Mouse (Mus musculus) forebrain, embryonic 12.5 days (tissue): ENCODE measurements around the gene Tenm1. TPM values are rescaled to one million over a fixed set of nuclear protein-coding genes. Genes with fewer than 3 reads are reported as not detected.

ENCODE experiments used
- ATAC-seq: fragments of 200-750 bp; cut with Nextera tagmentation; 2 replicates; pipeline ENCODE4 v1.8.0; 2017; ENCODE audit warnings: moderate TSS enrichment; ENCODE audit not compliant: low FRiP score
- H3K27ac ChIP-seq: fragments of 300-500 bp; sonication (generic); 2 replicates; pipeline ENCODE4 v1.5.1; 2016; ENCODE audit warnings: mild to moderate bottlenecking
- H3K27me3 ChIP-seq: fragments of 300-500 bp; sonication (generic); 2 replicates; pipeline ENCODE4 v1.6.1; 2016; ENCODE audit warnings: mild to moderate bottlenecking
- H3K36me3 ChIP-seq: fragments of 300-500 bp; sonication (generic); replicated peaks from 2 replicates; pipeline ENCODE4 v1.6.1; 2016; ENCODE audit warnings: mild to moderate bottlenecking
- H3K4me1 ChIP-seq: fragments of 300-500 bp; sonication (generic); 2 replicates; pipeline ENCODE4 v1.6.1; 2016
- H3K4me2 ChIP-seq: fragments of 300-500 bp; sonication (generic); 2 replicates; pipeline ENCODE4 v1.6.1; 2016; ENCODE audit warnings: mild to moderate bottlenecking, moderate library complexity
- H3K4me3 ChIP-seq: fragments of 300-500 bp; sonication (generic); replicated peaks from 2 replicates; pipeline ENCODE4 v1.5.1; 2016; ENCODE audit warnings: mild to moderate bottlenecking
- H3K9ac ChIP-seq: fragments of 300-500 bp; sonication (generic); 2 replicates; pipeline ENCODE4 v1.6.1; 2016; ENCODE audit warnings: mild to moderate bottlenecking
- H3K9me3 ChIP-seq: fragments of 300-500 bp; sonication (generic); 2 replicates; pipeline ENCODE4 v1.6.1; 2016
- WGBS: fragments of 180-500 bp; shearing (Covaris S2); methylation state at CpG from one replicate; pipeline ENCODE4 v1.1.7; 2016; 5-methylcytosine and 5-hydroxymethylcytosine counted together
- polyA plus RNA-seq: library from polyadenylated mRNA; unstranded; fragments of >200 nt; fragmentation: Nextera tagmentation; extraction: Ambion mirVana; gene quantifications from 2 replicates; pipeline ENCODE4 v1.2.1, GENCODE M21; 2016

Tenm1 gene
- polyA plus RNA-seq, 1 experiment from 2014 or later, result 6.8 TPM

- Histone ChIP-seq H3K36me3 (no peaks in the 10 kb centered on the region), H3K27ac (no peak overlapping the region), H3K9ac (no peak overlapping the region), H3K27me3 (no peaks in the 10 kb centered on the region), H3K4me2 (no peak overlapping the region), H3K9me3 (no peaks in the 10 kb centered on the region), H3K4me3 (no peak overlapping the region), H3K4me1 (no peaks in the 10 kb centered on the region)
- no peak for ATAC-seq
- 89% methylated on average over 3 of the region's 3 CpGs for WGBS
Measured at GRCm38 (mm10) chrX:43205003-43205402, 223.9 kb downstream of the Tenm1 start.

DNA sequence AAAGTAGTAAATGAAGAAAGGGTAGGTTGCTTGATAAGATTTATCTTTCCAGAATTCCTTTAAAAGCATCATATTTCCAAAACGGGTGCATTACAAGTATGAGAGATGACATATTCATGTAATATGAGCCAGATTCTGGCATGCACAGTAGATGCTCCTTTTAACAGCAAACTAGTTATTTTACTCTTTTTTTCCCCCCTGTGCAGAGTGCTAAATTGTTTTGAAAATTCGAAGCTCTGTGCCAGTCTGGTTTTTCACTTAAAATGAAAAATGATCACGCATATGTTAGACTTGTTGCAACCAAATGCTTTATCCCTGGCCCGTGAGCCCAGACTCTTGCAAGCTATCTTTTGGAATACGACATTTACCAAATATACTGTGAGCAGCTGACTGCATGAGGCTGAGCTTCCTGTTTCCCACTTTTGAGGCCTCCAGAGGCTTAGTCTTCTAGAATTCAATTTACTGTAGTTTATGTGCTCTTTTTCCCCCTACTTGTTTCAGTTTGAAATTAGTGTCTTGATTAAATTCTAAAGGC lies 226.6 kb downstream of the Tenm1 start:
- no peak for ATAC-seq
- Histone ChIP-seq H3K27ac (no peak overlapping the region), H3K9me3 (no peaks in the 10 kb centered on the region), H3K36me3 (no peaks in the 10 kb centered on the region), H3K27me3 (no peaks in the 10 kb centered on the region), H3K4me2 (no peak overlapping the region), H3K4me1 (no peaks in the 10 kb centered on the region), H3K9ac (no peak overlapping the region), H3K4me3 (no peak overlapping the region)
- 87% methylated on average over 5 of the region's 5 CpGs for WGBS

DNA sequence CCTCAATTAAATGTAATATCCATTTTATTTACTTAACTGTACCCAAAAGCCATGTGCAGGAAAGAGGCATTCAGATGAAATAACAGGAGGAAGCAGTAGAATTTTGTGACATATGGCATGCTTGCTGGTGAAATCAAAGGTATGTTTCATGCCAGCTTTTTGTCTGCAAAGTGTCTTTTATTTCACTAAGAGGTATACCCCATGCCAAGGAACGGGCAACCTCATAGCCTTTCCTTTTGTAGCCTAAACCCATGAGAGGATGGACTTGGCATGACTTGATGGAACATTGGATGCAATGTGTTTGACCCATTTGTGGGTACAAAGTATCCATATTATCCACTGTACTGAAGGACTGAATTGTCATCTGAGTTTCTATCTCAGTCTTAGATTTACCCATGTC lies 246.0 kb downstream of the Tenm1 start:
- no peaks in the 10 kb centered on the region for H3K36me3 ChIP-seq
- H3K4me3 ChIP-seq, result no peak overlapping the region
- 59% methylated on average over 1 of the region's 1 CpGs for WGBS
- H3K27ac ChIP-seq, result no peak overlapping the region
- no peaks in the 10 kb centered on the region for H3K4me1 ChIP-seq
- no peak overlapping the region for H3K9ac ChIP-seq
- no peaks in the 10 kb centered on the region for H3K9me3 ChIP-seq
- no peak for ATAC-seq
- H3K4me2 ChIP-seq, result no peak overlapping the region
- no peaks in the 10 kb centered on the region for H3K27me3 ChIP-seq

DNA sequence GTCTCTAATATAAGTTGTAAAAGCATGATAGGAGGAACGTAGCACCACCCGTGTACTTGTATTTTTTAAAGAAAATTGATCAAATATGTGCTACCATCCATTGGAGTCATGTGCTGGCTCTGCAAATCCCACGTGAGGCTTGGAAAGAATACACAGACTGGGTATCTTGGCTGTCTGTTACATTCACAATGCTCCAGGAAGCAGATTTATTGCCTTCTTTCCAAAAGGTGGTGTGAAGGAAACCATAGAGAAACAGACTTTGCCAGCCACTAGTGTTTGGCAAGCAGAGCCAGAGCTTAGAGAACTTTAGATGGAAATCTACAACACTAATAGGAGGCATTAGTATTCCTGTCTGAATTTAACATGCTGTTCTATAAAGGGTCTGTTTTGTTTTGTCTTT lies 277.4 kb downstream of the Tenm1 start:
- WGBS, result 84% methylated on average over 3 of the region's 3 CpGs
- H3K9me3 ChIP-seq, result no peaks in the 10 kb centered on the region
- H3K4me1 ChIP-seq, result no peaks in the 10 kb centered on the region
- no peak overlapping the region for H3K27ac ChIP-seq
- no peak overlapping the region for H3K9ac ChIP-seq
- H3K4me2 ChIP-seq, result no peak overlapping the region
- ATAC-seq, result no peak
- no peak overlapping the region for H3K4me3 ChIP-seq
- no peaks in the 10 kb centered on the region for H3K36me3 ChIP-seq
- no peaks in the 10 kb centered on the region for H3K27me3 ChIP-seq

GRCm38 (mm10) chrX:43129696-43130095 lies 299.2 kb downstream of the Tenm1 start:
- no peak for ATAC-seq
- WGBS, result 63% methylated on average over 2 of the region's 2 CpGs
- H3K4me2 ChIP-seq, result no peak overlapping the region
- no peaks in the 10 kb centered on the region for H3K36me3 ChIP-seq
- no peak overlapping the region for H3K9ac ChIP-seq
- H3K4me1 ChIP-seq, result no peaks in the 10 kb centered on the region
- H3K27me3 ChIP-seq, result no peaks in the 10 kb centered on the region
- no peak overlapping the region for H3K4me3 ChIP-seq
- H3K27ac ChIP-seq, result no peak overlapping the region
- H3K9me3 ChIP-seq, result no peaks in the 10 kb centered on the region

DNA sequence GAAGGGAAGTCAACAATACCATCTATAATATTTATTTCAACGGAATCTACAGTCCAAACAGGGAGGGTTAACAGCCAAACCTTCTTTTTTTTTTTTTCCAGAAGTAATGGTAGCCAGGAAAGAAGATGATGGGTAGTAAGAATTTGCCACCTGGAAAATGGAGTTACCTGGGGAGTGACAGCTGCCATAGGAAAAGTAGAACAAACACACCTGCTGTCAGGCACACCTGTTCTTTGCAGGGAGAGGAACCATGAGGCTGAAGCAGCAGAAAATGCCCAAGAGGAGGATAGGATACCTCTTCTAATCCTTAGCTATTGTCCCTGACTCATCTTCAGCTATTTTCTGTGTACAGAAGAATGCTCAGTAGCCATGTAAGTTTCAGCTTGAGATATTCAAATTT lies 306.4 kb downstream of the Tenm1 start:
- Histone ChIP-seq H3K27me3 (no peaks in the 10 kb centered on the region), H3K9ac (no peak overlapping the region), H3K4me1 (no peaks in the 10 kb centered on the region), H3K27ac (no peak overlapping the region), H3K4me2 (no peak overlapping the region), H3K4me3 (no peak overlapping the region), H3K9me3 (no peaks in the 10 kb centered on the region), H3K36me3 (no peaks in the 10 kb centered on the region)
- no peak for ATAC-seq
- 83% methylated on average over 1 of the region's 1 CpGs for WGBS

DNA sequence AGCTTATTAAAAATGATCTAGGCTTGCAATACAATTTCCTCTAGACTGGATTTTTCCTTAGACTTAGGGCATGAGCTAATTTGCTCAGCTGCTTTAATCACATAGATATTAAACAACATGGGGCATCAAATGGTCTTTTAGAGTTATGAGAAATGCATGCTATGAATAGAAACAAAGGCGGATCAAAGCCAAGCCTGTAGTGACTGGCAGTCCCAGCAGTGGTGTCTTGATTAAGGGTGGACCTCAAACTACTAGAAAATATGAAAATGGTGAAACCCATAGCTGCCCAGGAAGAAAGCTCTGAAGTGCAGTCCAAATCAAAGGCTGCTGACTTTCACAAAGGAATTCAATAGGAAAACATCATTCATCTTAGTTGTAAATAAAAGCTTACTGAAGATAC lies 306.9 kb downstream of the Tenm1 start:
- 90% methylated on average over 1 of the region's 1 CpGs for WGBS

GRCm38 (mm10) chrX:42986100-42986499 lies 442.8 kb downstream of the Tenm1 start:
- no peak overlapping the region for H3K4me3 ChIP-seq
- H3K27me3 ChIP-seq, result no peaks in the 10 kb centered on the region
- no peak overlapping the region for H3K4me2 ChIP-seq
- H3K36me3 ChIP-seq, result no peaks in the 10 kb centered on the region
- no peaks in the 10 kb centered on the region for H3K4me1 ChIP-seq
- H3K9me3 ChIP-seq, result no peaks in the 10 kb centered on the region
- ATAC-seq, result no peak
- no peak overlapping the region for H3K9ac ChIP-seq
- no peak overlapping the region for H3K27ac ChIP-seq
- WGBS, result 46% methylated on average over 2 of the region's 2 CpGs

More for the DNA sequence above, 306.9 kb downstream of the Tenm1 start:
- no peak for ATAC-seq
- H3K27me3 ChIP-seq, result no peaks in the 10 kb centered on the region
- H3K4me1 ChIP-seq, result no peaks in the 10 kb centered on the region
- no peaks in the 10 kb centered on the region for H3K9me3 ChIP-seq
- no peak overlapping the region for H3K4me2 ChIP-seq
- no peak overlapping the region for H3K4me3 ChIP-seq
- no peaks in the 10 kb centered on the region for H3K36me3 ChIP-seq
- no peak overlapping the region for H3K27ac ChIP-seq
- no peak overlapping the region for H3K9ac ChIP-seq

DNA sequence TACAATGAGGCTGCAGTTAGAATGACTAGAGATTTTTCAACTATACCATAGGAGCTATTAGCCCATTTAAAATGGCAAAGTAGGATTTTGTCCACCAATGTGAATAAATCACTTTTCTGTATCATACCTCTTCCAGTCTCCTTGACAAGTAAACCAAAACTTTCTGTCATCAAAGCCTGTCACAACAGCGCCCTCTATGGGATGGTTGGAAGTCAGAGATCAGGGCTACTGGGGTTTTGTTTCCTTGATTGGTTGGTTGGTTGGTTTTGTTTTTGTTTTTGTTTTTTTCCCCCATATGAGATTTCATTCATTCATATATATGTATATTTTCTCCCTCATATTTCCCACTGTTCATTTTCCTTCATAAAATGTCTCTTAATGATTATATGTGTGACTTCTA lies 455.4 kb downstream of the Tenm1 start:
- H3K9ac ChIP-seq, result no peak overlapping the region
- H3K9me3 ChIP-seq, result no peaks in the 10 kb centered on the region
- no peaks in the 10 kb centered on the region for H3K27me3 ChIP-seq
- ATAC-seq, result no peak
- H3K27ac ChIP-seq, result no peak overlapping the region
- no peak overlapping the region for H3K4me2 ChIP-seq
- WGBS, result 0% methylated on average over 1 of the region's 1 CpGs
- no peak overlapping the region for H3K4me3 ChIP-seq
- H3K36me3 ChIP-seq, result no peaks in the 10 kb centered on the region
- no peaks in the 10 kb centered on the region for H3K4me1 ChIP-seq

- Histone ChIP-seq H3K9me3 (no peaks in the 10 kb centered on the region), H3K27me3 (no peaks in the 10 kb centered on the region), H3K4me1 (no peaks in the 10 kb centered on the region), H3K27ac (no peak overlapping the region), H3K4me2 (no peak overlapping the region), H3K4me3 (no peak overlapping the region), H3K9ac (no peak overlapping the region), H3K36me3 (no peaks in the 10 kb centered on the region)
- ATAC-seq, result no peak
- WGBS, result 59% methylated on average over 5 of the region's 5 CpGs
Measured at GRCm38 (mm10) chrX:42967611-42968010, 461.3 kb downstream of the Tenm1 start.

- no peaks in the 10 kb centered on the region for H3K27me3 ChIP-seq
- H3K4me2 ChIP-seq, result no peak overlapping the region
- H3K27ac ChIP-seq, result no peak overlapping the region
- H3K36me3 ChIP-seq, result no peaks in the 10 kb centered on the region
- no peak for ATAC-seq
- 89% methylated on average over 1 of the region's 1 CpGs for WGBS
- no peaks in the 10 kb centered on the region for H3K9me3 ChIP-seq
- no peak overlapping the region for H3K9ac ChIP-seq
- H3K4me1 ChIP-seq, result no peaks in the 10 kb centered on the region
- H3K4me3 ChIP-seq, result no peak overlapping the region
Measured at GRCm38 (mm10) chrX:42861731-42862130, 567.2 kb downstream of the Tenm1 start.

- no peak overlapping the region for H3K4me3 ChIP-seq
- no peaks in the 10 kb centered on the region for H3K9me3 ChIP-seq
- no peak overlapping the region for H3K9ac ChIP-seq
- no peak overlapping the region for H3K4me2 ChIP-seq
- no peaks in the 10 kb centered on the region for H3K4me1 ChIP-seq
- no peak overlapping the region for H3K27ac ChIP-seq
- no peaks in the 10 kb centered on the region for H3K27me3 ChIP-seq
- no peak for ATAC-seq
- H3K36me3 ChIP-seq, result no peaks in the 10 kb centered on the region
- 53% methylated on average over 4 of the region's 4 CpGs for WGBS
Measured at GRCm38 (mm10) chrX:42781566-42781965, 647.4 kb downstream of the Tenm1 start.

DNA sequence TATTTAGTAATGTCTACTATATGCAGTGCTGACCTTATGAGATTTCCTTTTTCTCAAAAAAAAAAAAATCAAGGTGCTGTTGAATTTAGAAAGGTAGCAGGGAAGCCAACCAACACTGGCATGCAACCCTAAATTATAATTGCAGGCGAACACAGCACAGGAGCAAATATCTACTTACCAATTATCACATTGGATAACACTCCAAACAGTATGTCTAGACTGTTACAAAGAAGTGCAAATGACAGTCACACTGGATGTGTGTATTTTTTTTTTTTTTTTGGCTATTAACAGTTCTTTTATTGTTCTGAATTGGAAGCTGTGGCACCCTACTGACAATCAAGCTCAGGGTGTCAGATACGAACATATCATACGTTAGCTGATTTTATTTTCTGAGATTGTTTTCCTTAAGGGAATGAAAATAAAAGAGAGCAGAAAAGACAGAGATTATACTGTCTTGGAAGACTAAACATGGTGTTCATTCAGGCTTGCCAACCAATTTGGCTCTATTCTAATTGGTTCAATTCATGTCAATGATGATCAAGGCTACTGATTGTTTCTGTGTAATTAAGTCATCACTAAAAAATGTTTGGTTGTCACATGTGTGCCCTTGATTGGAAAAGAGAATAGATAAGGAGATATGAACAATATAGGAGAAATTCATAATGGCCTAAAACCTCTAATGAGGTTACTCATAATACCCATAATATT lies 710.7 kb downstream of the Tenm1 start:
- H3K36me3 ChIP-seq, result no peaks in the 10 kb centered on the region
- no peak overlapping the region for H3K4me3 ChIP-seq
- no peak overlapping the region for H3K27ac ChIP-seq
- H3K27me3 ChIP-seq, result no peaks in the 10 kb centered on the region
- H3K9me3 ChIP-seq, result no peaks in the 10 kb centered on the region
- H3K9ac ChIP-seq, result no peak overlapping the region
- ATAC-seq, result no peak; the same call in 1 of the 2 replicates
- no peak overlapping the region for H3K4me2 ChIP-seq
- H3K4me1 ChIP-seq, result no peaks in the 10 kb centered on the region
- 57% methylated on average over 3 of the region's 3 CpGs for WGBS
